Mouse (Mus musculus): ENCODE data around the gene Spryd4. TPM values are rescaled to one million over a fixed set of nuclear protein-coding genes. Genes with fewer than 3 reads are reported as not detected.
"Not testable (repeated sequence)": the region's sequence is repeated elsewhere in the genome, so short reads cannot be mapped to it uniquely, and the experiment has no call there.

Gene Spryd4
- polyA plus RNA-seq, 1 experiment from 2014 or later: 13.8 TPM

DNA sequence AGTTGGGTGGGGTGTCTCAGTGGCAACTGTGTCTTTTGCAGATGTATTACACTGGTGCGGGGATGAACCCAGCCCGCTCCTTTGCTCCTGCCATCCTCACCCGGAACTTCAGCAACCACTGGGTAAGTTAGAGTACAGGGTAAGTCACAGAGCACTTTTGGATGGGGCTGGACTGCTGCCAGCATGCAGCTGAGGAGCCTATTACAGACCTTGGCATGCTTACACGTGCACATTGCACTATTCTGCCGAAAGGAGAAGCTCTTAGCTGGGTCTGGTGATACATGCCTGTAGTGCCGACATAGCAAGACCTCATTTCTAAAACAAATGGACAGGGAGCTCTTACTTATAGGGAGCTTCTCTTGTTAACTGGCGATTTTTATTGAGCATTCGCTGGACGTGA, 16.0 kb upstream of the Spryd4 start:
- CTCF ChIA-PET: interaction anchor here (1.1 kb wide), 1 partner anchor 41 kb away, joined by 4 read pairs; no protein-coding TSS in a partner anchor
- no peak for TF ChIP-seq CTCF (IDR thresholded peaks at IDR 0.05)
- in situ Hi-C loops (cut with MboI; ENCODE audit: low pct_unique_long_range_greater_than_20kb): no loop called here
- POLR2A ChIA-PET: interaction anchor here (0.8 kb wide), 2 partner anchors 43 to 52 kb away, joined by 3 read pairs; partner anchors contain the start of gene Stat2
- ATAC-seq (no peak), DNase-seq (ENCODE audit: low read depth, low spot score) (no peak)
- no peaks in the 10 kb centered on the region for H3K27me3 ChIP-seq

DNA sequence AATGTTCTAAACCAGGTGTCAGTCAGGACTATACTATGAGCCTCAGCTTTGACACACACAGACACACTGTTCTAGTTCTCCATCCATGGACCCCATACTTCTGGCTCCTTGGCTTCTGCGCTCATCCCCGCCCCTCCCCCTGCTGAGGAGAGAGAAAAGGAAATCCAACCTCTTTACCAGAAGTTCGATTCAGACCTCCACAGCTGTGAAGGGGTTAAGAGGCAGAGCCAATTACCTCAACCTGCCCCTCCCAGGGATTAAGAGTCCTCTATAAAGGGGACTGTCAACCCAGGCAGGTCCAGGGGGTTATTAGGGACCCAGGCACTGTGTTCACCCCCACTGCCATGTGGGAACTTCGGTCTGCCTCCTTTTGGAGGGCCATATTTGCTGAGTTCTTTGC, 13.9 kb upstream of the Spryd4 start, which contains the start of gene Mip:
Mip (plus strand) TSS at position 301 of the 400 bp plus-strand sequence.
- ChIA-PET POLR2A (no interaction called here), CTCF (no interaction called here)
- no peaks in the 10 kb centered on the region for H3K27me3 ChIP-seq
- no peak for TF ChIP-seq CTCF (IDR thresholded peaks at IDR 0.05)
- DNase-seq (ENCODE audit: low read depth, low spot score) (no peak), ATAC-seq (no peak)
- in situ Hi-C loops (cut with MboI; ENCODE audit: low pct_unique_long_range_greater_than_20kb): no loop called here

GRCm38 (mm10) chr10:128225064-128225463, 13.5 kb upstream of the Spryd4 start:
- ATAC-seq (no peak), DNase-seq (ENCODE audit: low read depth, low spot score) (no peak)
- in situ Hi-C loops (cut with MboI; ENCODE audit: low pct_unique_long_range_greater_than_20kb): no loop called here
- no peak for TF ChIP-seq CTCF (IDR thresholded peaks at IDR 0.05)
- H3K27me3 ChIP-seq: no peaks in the 10 kb centered on the region
- ChIA-PET CTCF (no interaction called here), POLR2A (no interaction called here)

DNA sequence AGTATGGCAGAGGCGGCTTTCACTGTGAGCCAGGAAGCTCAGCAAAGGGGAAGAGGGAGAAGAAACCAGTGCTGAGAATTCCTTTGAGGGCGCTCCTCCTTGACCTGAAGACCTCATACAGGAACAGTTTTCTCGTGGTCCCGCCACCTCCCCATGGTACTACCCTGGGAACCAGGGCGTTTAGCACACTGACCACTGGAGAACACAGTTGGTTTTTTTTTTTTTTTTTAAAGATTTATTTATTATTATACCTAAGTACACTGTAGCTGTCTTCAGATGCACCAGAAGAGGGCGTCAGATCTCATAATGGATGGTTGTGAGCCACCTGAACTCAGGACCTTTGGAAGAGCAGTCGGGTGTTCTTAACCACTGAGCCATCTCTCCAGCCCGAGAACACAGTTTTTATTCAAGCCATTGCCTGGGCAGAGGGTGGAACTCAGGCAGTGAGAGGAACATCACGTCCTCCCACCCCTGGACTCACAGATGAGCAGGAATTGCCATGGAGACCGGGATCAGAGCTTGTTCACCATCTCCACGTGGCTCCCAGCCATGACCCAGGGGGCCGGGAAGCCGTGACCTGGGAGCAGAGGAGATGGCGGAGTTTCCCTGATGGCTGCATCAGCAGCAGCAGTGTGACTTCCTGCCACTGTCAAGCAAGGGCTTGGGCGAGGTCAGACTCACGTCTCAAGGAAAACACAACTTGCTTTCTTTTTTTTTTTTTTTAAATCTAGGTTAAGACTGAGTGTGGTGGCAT, 10.1 kb upstream of the Spryd4 start:
- POLR2A ChIA-PET: interaction anchor here (0.7 kb wide), 1 partner anchor 9 kb away, joined by 3 read pairs; no protein-coding TSS in a partner anchor
- TF ChIP-seq CTCF (IDR thresholded peaks at IDR 0.05): no peak
- no peaks in the 10 kb centered on the region for H3K27me3 ChIP-seq
- ATAC-seq (no peak), DNase-seq (ENCODE audit: low read depth, low spot score) (no peak)
- CTCF ChIA-PET: interaction anchor here (0.6 to 1.3 kb wide), 2 partner anchors 13 to 62 kb away, joined by 3 read pairs; no protein-coding TSS in a partner anchor
- in situ Hi-C loops (cut with MboI; ENCODE audit: low pct_unique_long_range_greater_than_20kb): no loop called here

DNA sequence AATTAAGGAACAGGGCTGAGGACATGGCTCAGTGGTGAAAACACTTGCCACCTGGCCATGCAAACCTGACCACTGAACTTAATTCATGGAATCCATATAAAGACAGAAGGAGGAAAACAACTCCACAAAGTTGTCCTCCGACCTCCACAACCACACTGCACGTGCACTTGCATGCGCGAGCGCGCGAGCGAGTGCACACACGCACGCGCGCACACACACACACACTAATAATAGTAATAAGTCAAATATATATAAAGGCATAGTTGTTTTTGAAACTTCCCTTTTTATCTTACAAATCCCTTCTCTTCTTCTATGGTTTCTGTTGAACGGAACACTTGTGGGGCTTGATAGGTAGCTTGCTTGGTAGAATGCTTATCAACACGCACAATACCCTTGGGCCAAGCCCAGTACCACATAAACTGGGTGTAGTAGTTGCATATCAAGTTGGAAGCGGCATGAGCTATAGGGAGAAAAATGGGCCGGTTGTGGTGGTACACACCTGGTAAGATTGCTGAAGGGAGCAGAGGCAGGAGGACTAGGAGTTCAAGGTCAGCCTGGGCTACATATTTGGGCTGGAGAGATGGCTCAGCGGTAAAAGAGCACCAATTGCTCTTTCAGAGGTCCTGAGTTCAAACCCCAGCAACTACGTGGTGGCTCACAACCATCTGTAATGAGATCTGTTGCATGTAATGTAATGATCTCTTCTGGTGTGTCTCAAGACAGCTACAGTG, 6.9 kb upstream of the Spryd4 start:
- no peak for TF ChIP-seq CTCF (IDR thresholded peaks at IDR 0.05)
- DNase-seq (ENCODE audit: low read depth, low spot score) (no peak), ATAC-seq (no peak)
- in situ Hi-C loops (cut with MboI; ENCODE audit: low pct_unique_long_range_greater_than_20kb): loop anchor here (10.0 kb wide), 1 partner anchor 226 kb away; no protein-coding TSS in a partner anchor
- CTCF ChIA-PET: interaction anchor here (2.1 kb wide), 1 partner anchor 14 kb away, joined by 5 read pairs; no protein-coding TSS in a partner anchor
- POLR2A ChIA-PET: no interaction called here
- peaks cover 4% of the 10 kb centered on the region for H3K27me3 ChIP-seq

DNA sequence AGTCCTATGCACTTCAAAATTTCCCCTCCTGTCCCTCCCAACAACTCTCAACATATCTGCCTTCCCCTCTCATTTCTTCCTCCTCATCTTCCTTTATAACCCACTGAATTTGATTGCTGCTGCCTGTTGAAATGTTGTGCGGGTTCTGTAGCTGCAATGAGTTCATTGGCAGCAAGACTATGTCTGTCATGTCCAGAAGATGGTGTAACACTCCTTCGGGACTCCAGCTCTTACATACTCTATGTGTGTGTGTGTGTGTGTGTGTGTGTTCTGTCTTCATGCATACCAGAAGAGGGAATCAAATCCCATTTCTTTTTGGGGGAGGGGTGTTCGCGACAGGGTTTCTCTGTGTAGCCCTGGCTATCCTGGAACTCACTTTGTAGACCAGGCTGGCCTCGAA, 3.4 kb upstream of the Spryd4 start:
- peaks cover 7% of the 10 kb centered on the region for H3K27me3 ChIP-seq
- no peak for DNase-seq (ENCODE audit: low read depth, low spot score)
- in situ Hi-C loops (cut with MboI; ENCODE audit: low pct_unique_long_range_greater_than_20kb): loop anchor here (5.0 to 10.0 kb wide), 2 partner anchors 67 to 230 kb away; no protein-coding TSS in a partner anchor
- no peak for ATAC-seq
- CTCF ChIA-PET: interaction anchor here (0.8 to 1.9 kb wide), 3 partner anchors 16 to 57 kb away, joined by 3 to 6 read pairs (median 3); no protein-coding TSS in a partner anchor
- no peak for TF ChIP-seq CTCF (IDR thresholded peaks at IDR 0.05)
- POLR2A ChIA-PET: interaction anchor here (0.6 kb wide), 2 partner anchors 14 to 176 kb away, joined by 3 to 6 read pairs; no protein-coding TSS in a partner anchor

DNA sequence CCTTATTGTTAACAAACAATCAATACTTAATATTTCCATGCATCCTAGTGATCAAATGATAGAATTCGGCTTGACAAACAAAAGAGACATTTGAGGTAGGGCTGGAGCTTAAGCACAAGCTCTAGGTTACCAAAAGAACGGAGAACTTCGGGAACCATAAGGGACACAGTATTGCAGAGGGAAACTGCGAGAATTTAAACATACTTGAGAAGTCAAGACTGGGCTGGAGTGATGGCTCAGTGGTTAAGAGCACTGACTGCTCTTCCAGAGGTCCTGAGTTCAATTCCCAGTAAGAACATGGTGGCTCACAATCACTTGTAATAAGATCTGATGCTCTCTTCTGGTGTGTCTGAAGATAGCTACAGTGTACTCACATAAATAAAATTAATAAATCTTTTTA, 2.5 kb upstream of the Spryd4 start:
- ATAC-seq; H3K27me3 ChIP-seq; POLR2A ChIA-PET; DNase-seq (ENCODE audit: low read depth, low spot score): not testable (repeated sequence)
- in situ Hi-C loops (cut with MboI; ENCODE audit: low pct_unique_long_range_greater_than_20kb): loop anchor here (5.0 to 10.0 kb wide), 2 partner anchors 68 to 231 kb away; no protein-coding TSS in a partner anchor
- CTCF ChIA-PET: interaction anchor here (0.9 to 4.7 kb wide), 6 partner anchors 14 to 70 kb away, joined by 3 to 14 read pairs (median 5); no protein-coding TSS in a partner anchor

DNA sequence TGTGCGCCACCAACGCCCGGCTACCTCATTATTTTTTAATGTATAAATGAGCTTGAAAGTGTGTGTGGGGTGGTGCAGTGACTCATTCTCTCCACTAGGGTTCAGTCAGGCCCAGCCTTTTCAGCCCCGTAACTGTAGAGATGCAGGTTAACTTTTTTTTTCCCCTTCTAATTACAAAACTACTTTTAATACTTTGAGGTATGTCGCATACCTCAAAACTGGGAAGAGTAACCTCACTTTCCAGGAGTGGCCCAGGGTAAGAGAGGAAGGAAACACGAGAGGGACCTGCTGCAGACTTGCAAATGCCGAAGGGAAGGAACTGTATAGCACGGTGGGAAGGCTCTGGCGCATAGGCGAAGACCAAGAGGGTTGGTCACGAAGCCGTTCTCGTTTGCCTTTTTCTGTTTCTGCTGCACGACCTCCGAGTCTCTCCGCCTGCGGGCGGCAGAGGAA, 1.3 kb upstream of the Spryd4 start:
- POLR2A ChIA-PET: no interaction called here
- peak; percentile 79 for TF ChIP-seq CTCF (IDR thresholded peaks at IDR 0.05)
- ATAC-seq: peak; percentile 45
- CTCF ChIA-PET: interaction anchor here (0.5 to 4.7 kb wide), 6 partner anchors 13 to 71 kb away, joined by 3 to 14 read pairs (median 5); no protein-coding TSS in a partner anchor
- in situ Hi-C loops (cut with MboI; ENCODE audit: low pct_unique_long_range_greater_than_20kb): loop anchor here (5.0 to 10.0 kb wide), 2 partner anchors 69 to 232 kb away; no protein-coding TSS in a partner anchor
- H3K27me3 ChIP-seq: peaks cover 7% of the 10 kb centered on the region
- DNase-seq (ENCODE audit: low read depth, low spot score): no peak

DNA sequence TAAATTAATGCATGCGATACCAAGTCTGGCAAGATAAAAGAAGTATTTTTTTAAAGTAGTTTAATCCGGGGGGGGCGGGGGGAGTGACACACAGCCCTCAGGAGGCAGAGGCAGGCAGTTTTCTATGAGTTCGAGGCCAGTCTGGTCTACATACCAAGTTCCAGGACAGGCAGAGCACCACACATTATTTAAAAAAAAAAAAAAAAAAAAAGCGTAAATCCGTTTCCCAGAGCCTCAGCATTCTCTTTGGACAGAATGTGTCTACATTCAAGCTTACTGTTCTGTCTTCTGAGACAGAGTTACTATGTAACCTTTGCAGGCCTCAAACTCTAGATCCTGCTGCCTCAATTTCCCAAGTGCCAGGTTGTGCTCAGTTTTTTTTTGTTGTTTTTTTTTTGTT, 541 bp upstream of the Spryd4 start:
- POLR2A ChIA-PET: interaction anchor here (1.0 kb wide), 1 partner anchor 17 kb away, joined by 4 read pairs; the partner anchor contains the start of gene Gls2
- no peak for TF ChIP-seq CTCF (IDR thresholded peaks at IDR 0.05)

DNA sequence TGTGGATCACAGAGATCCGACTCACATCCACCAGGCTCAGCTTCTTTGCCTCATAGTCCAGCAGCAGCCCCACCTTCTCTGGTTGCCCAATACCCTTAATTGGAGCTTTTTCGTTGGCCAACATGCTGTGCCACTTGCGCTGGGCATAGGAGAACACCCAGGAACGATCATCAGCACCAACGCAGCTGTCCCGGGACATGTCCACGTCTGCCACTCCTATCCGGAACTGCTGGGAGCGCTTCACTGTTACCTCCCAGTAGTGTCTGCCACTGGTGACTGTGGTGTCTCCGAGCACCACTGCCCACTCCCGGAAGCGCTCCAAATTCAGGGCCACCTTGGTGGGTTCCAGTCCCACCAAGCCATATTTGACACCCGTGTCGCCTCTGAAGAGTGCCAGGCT, 653 bp downstream of the Spryd4 start:
- TF ChIP-seq CTCF (IDR thresholded peaks at IDR 0.05): no peak
- in situ Hi-C loops (cut with MboI; ENCODE audit: low pct_unique_long_range_greater_than_20kb): loop anchor here (5.0 to 10.0 kb wide), 2 partner anchors 71 to 234 kb away; no protein-coding TSS in a partner anchor
- peaks cover 7% of the 10 kb centered on the region for H3K27me3 ChIP-seq
- DNase-seq (ENCODE audit: low read depth, low spot score) (no peak), ATAC-seq (peak; percentile 27)
- CTCF ChIA-PET: interaction anchor here (4.7 kb wide), 1 partner anchor 73 kb away, joined by 14 read pairs; no protein-coding TSS in a partner anchor
- POLR2A ChIA-PET: interaction anchor here (0.8 kb wide), 1 partner anchor 127 kb away, joined by 3 read pairs; no protein-coding TSS in a partner anchor

More for the DNA sequence above, 541 bp upstream of the Spryd4 start:
- DNase-seq (ENCODE audit: low read depth, low spot score) (no peak), ATAC-seq (no peak)
- CTCF ChIA-PET: interaction anchor here (0.5 to 4.7 kb wide), 5 partner anchors 14 to 72 kb away, joined by 3 to 14 read pairs (median 6); no protein-coding TSS in a partner anchor
- in situ Hi-C loops (cut with MboI; ENCODE audit: low pct_unique_long_range_greater_than_20kb): loop anchor here (5.0 to 10.0 kb wide), 2 partner anchors 70 to 233 kb away; no protein-coding TSS in a partner anchor
- H3K27me3 ChIP-seq: peaks cover 7% of the 10 kb centered on the region

Data from Patski (cell line).